Mouse (Mus musculus) limb, embryonic 14.5 days (tissue): ENCODE measurements around the gene Rtl3. TPM values are rescaled to one million over a fixed set of nuclear protein-coding genes. Genes with fewer than 3 reads are reported as not detected.
A peak's percentile ranks its signal among the peaks of the same experiment; 100 is the strongest.

Experiments used
- ATAC-seq: fragments of 200-750 bp; cut with Nextera tagmentation; 2 replicates; pipeline ENCODE4 v1.8.0; 2017; ENCODE audit warnings: low read depth, moderate number of reproducible peaks, moderate TSS enrichment; ENCODE audit not compliant: low FRiP score
- DNase-seq: peaks from one replicate; pipeline ENCODE4 v3.0.0-alpha.2; 2015; ENCODE audit warnings: low spot score
- H3K27ac ChIP-seq: fragments of 300-500 bp; sonication (generic); replicated peaks from 2 replicates; pipeline ENCODE4 v1.5.1; 2014; ENCODE audit warnings: low read depth, mild to moderate bottlenecking, low read length, moderate library complexity, mixed read lengths
- H3K27me3 ChIP-seq: fragments of 300-500 bp; sonication (generic); 2 replicates; pipeline ENCODE4 v1.6.1; 2014; ENCODE audit warnings: low read length, mixed read lengths; ENCODE audit not compliant: control insufficient read depth, insufficient read depth
- H3K36me3 ChIP-seq: fragments of 300-500 bp; sonication (generic); 2 replicates; pipeline ENCODE4 v1.6.1; 2014; ENCODE audit warnings: mild to moderate bottlenecking, low read length, moderate library complexity, mixed read lengths; ENCODE audit not compliant: control insufficient read depth, insufficient read depth
- H3K4me1 ChIP-seq: fragments of 300-500 bp; sonication (generic); 2 replicates; pipeline ENCODE4 v1.6.1; 2014; ENCODE audit warnings: antibody characterized with exemption, low read length, mixed read lengths; ENCODE audit not compliant: control insufficient read depth, insufficient read depth
- H3K4me2 ChIP-seq: fragments of 300-500 bp; sonication (generic); replicated peaks from 2 replicates; pipeline ENCODE4 v1.6.1; 2014; ENCODE audit warnings: low read depth, mild to moderate bottlenecking, low read length, moderate library complexity; ENCODE audit not compliant: severe bottlenecking
- H3K4me3 ChIP-seq: fragments of 300-500 bp; sonication (generic); replicated peaks from 2 replicates; pipeline ENCODE4 v1.5.1; 2014; ENCODE audit warnings: low read length
- H3K9ac ChIP-seq: fragments of 300-500 bp; sonication (generic); 2 replicates; pipeline ENCODE4 v1.6.1; 2014; ENCODE audit warnings: mild to moderate bottlenecking, low read depth, low read length, moderate library complexity; ENCODE audit not compliant: severe bottlenecking
- H3K9me3 ChIP-seq: fragments of 300-500 bp; sonication (generic); 2 replicates; pipeline ENCODE4 v1.6.1; 2016; ENCODE audit warnings: low read length; ENCODE audit not compliant: control insufficient read depth
- POLR2A ChIP-seq: fragments of 200-500 bp; IDR thresholded peaks from 2 replicates; pipeline ENCODE4 v1.8.0; 2012; ENCODE audit warnings: inconsistent platforms, mild to moderate bottlenecking, moderate library complexity, borderline replicate concordance; ENCODE audit not compliant: insufficient read depth, insufficient read length; ENCODE audit errors: extremely low read depth
- WGBS: fragments of 180-500 bp; shearing (Covaris S2); extraction: QIAGEN DNeasy Blood & Tissue Kit; methylation state at CpG from one replicate; pipeline ENCODE4 v1.1.7; 2014; 5-methylcytosine and 5-hydroxymethylcytosine counted together
- polyA plus RNA-seq, 2 experiments: library from polyadenylated mRNA; depleted of rRNA in 1 of 2; stranded (reverse) in 1 of 2; unstranded in 1 of 2; fragments of >200 nt; fragmentation: Nextera tagmentation in 1 of 2; extraction: Ambion mirVana in 1 of 2; gene quantifications; 2 replicates each; pipeline versions ENCODE4 v1.2.1 to v1.2.3; 2012 to 2014

Rtl3 gene
- polyA plus RNA-seq (2012; rRNA removed) = 130 and 150 TPM in 2 replicates
- 89.8 and 99.1 TPM in 2 replicates for polyA plus RNA-seq (2014; fragmentation: Nextera tagmentation; extraction: Ambion mirVana)

DNA sequence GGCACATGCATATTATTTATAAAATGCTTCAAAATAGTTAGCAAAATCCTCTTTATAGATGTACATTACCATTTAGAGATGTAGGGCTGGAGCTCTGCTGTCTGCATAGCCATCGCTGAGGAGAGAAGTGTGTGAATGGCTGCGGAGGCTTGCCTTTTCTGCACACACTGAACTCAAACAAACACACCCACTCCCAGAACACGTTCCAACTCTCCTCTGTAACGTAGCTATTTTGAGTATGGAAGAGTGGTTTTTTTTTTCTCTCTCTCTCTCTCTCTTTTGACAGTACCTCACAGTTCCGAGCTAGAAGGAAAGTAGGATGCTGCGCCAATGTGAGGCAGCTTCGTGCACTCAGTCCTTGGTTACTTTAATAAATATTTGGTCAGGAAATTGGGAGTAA is at the start of gene Rtl3:
TSS of gene Rtl3 (minus strand) at position 236 of the 400 bp plus-strand sequence.
- peak within 1 kb of the TSS; percentile 63 for H3K27ac ChIP-seq
- TF ChIP-seq POLR2A = no peak
- H3K4me3 ChIP-seq = peak within 1 kb of the TSS; percentile 30
- no peaks in the 10 kb centered on the region for H3K27me3 ChIP-seq
- no peaks in the 10 kb centered on the region for H3K36me3 ChIP-seq
- peak within 1 kb of the TSS; percentile 39 for H3K4me2 ChIP-seq
- peaks cover 7% of the 10 kb centered on the region; the same call in 1 of the 2 replicates for H3K4me1 ChIP-seq
- peaks cover 11% of the 10 kb centered on the region; the same call in 1 of the 2 replicates for H3K9me3 ChIP-seq
- 50% methylated on average over 7 of the region's 7 CpGs for WGBS
- ATAC-seq (no peak; the same call in 1 of the 2 replicates), DNase-seq (peak; percentile 59)
- peak within 1 kb of the TSS; percentile 28 for H3K9ac ChIP-seq

DNA sequence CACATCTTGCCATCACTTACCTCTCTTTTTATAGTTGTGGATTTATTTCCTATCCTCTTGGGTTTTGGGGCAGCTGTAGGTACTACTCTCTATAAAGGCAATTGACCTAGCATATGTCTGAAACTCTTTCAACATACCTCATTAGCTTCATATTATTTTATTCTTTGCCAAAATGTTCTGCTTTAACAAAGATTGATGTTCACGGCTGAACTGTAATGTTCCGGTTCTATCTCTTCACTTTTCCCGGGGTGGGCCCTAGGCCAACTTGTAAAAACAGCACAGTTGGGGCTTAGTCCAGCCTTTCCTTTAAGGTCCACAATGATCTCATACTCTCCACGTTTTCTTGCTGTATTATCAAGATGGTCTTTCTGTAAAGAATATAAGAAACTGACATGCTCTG is 31.9 kb upstream of the Rtl3 start:
- Histone ChIP-seq H3K36me3 (no peaks in the 10 kb centered on the region), H3K27me3 (no peaks in the 10 kb centered on the region), H3K4me3 (no peak overlapping the region), H3K9me3 (no peaks in the 10 kb centered on the region), H3K27ac (0 out of 2 replicates have a peak overlapping the region, but pooled peaks have one; percentile 19), H3K4me2 (no peak overlapping the region), H3K4me1 (no peaks in the 10 kb centered on the region), H3K9ac (no peak overlapping the region)
- 44% methylated on average over 4 of the region's 4 CpGs for WGBS
- no peak for TF ChIP-seq POLR2A
- peak; percentile 91 for ATAC-seq
- peak; percentile 55 for DNase-seq

DNA sequence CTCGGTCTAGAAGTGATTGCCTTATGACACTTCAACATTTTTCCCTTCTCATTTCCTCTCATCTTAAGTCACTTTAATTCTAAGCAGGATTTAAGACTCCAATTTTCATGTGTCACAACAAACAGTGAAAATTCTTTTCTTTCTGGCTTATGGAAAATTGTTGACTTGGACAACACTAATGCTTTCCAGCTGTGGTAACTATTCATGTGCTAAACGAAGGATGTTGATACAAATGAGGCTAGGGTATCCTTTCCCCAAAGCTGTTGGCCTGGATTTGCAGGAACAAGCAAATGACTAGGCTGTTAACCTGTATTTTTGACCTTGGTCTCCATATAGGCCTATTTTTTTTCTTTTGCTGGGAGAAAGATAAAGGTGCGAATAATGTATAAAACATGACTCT is 31.4 kb upstream of the Rtl3 start:
- Histone ChIP-seq H3K9me3 (no peaks in the 10 kb centered on the region), H3K4me3 (no peak overlapping the region), H3K36me3 (no peaks in the 10 kb centered on the region), H3K27ac (peak overlapping the region; percentile 52; the same call in 1 of the 2 replicates), H3K9ac (no peak overlapping the region), H3K4me1 (no peaks in the 10 kb centered on the region), H3K4me2 (no peak overlapping the region), H3K27me3 (no peaks in the 10 kb centered on the region)
- DNase-seq = peak; percentile 53
- 37% methylated on average over 3 of the region's 3 CpGs for WGBS
- no peak for TF ChIP-seq POLR2A
- peak; percentile 79 for ATAC-seq

DNA sequence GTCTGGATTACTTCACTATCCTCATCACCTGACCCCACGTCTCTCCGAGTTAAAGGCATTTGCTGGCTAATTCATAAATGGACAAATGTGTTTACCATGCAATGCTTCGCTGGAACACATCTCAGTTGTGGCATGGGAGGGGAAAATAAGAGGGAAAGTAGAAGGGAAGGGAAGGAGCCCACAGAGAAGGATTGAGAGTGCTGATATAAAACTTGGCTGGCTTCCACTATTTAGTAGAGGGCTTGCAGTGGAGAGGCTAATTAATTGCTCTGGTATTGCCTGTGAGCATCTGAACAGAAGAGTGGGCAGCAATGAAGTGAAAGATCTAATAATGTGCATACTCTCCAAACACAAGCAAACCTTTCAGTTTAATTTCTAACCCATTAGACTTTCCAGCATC is 31.0 kb upstream of the Rtl3 start:
- Histone ChIP-seq H3K4me1 (no peaks in the 10 kb centered on the region), H3K9me3 (no peaks in the 10 kb centered on the region), H3K9ac (no peak overlapping the region), H3K27me3 (no peaks in the 10 kb centered on the region), H3K36me3 (no peaks in the 10 kb centered on the region), H3K27ac (peak overlapping the region; percentile 52), H3K4me2 (no peak overlapping the region), H3K4me3 (no peak overlapping the region)
- TF ChIP-seq POLR2A = no peak
- no peak for DNase-seq
- ATAC-seq = no peak
- WGBS = 46% methylated on average over 3 of the region's 3 CpGs

DNA sequence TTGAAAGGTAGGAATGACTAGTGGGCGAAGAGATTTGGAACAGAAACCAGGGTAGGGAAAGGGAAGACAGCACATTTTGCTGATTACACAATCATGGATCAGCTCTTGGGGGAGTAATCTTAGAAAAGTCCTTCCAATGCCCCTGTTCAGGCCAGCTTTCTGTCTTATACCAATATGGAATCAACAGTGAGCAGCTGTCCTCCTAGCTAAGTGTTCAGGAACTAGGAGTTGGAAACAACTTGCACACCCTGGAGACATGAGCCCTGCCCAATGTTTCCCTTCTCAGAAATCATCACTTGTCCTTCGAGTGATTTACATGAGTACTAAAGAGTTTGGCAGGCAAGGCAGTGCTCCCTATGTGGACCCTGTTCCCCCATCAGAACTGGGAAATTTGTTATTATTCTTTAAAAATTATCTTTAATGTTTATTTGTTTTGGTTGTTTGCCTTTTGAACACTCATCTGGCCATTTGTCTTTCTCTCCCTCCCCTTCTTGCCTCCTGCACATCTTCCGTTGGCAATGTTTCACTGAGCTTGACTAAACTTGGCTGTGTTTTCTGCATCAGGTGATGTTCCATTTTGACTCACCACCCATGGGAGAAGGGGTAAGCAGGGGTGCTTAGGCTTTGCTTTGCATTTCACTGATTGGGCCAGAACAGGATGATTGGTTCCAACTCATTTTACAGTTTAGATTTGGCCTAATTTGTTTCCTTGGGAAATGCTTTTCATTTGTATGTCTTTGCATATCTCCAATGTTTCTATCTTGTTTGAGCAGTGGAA is 13.3 kb upstream of the Rtl3 start:
- ATAC-seq (no peak), DNase-seq (no peak)
- Histone ChIP-seq H3K4me2 (no peak overlapping the region), H3K27me3 (no peaks in the 10 kb centered on the region), H3K9ac (no peak overlapping the region), H3K9me3 (no peaks in the 10 kb centered on the region), H3K4me1 (no peaks in the 10 kb centered on the region), H3K27ac (no peak overlapping the region), H3K4me3 (no peak overlapping the region), H3K36me3 (no peaks in the 10 kb centered on the region)
- no peak for TF ChIP-seq POLR2A
- WGBS = 86% methylated on average over 3 of the region's 3 CpGs
